Mouse (Mus musculus) ES-E14 (cell line): ENCODE results near the gene Smpx. TPM values are rescaled to one million over a fixed set of nuclear protein-coding genes. Genes with fewer than 3 reads are reported as not detected.

ENCODE experiments used
- DNase-seq: peaks from one replicate; pipeline ENCODE4 v3.0.0-alpha.2; 2013; ENCODE audit warnings: low read depth, low spot score
- H3K27ac ChIP-seq: 2 replicates; pipeline ENCODE4 v1.5.1; 2012; ENCODE audit warnings: low read depth, mild to moderate bottlenecking, low read length, moderate library complexity, mixed read lengths; ENCODE audit not compliant: poor library complexity, insufficient read depth, severe bottlenecking
- H3K36me3 ChIP-seq: 2 replicates; pipeline ENCODE4 v1.6.1; 2012; ENCODE audit warnings: mild to moderate bottlenecking, low read length, moderate library complexity, mixed read lengths; ENCODE audit not compliant: control insufficient read depth, poor library complexity, insufficient read depth, severe bottlenecking
- H3K4me1 ChIP-seq, 2 experiments: fragments of 150-350 bp in 1 of 2; sonication (generic) in 1 of 2; 2 replicates each; pipeline ENCODE4 v1.6.1; 2012; ENCODE audit warnings: low read length in 2 of 2, mild to moderate bottlenecking in 1 of 2, mixed read lengths in 1 of 2; ENCODE audit not compliant: control insufficient read depth in 2 of 2, insufficient read depth in 2 of 2, poor library complexity in 1 of 2
- H3K4me3 ChIP-seq, 2 experiments: fragments of 150-350 bp in 1 of 2; sonication (generic) in 1 of 2; 2 replicates each; pipeline ENCODE4 v1.5.1; 2012; ENCODE audit warnings: low read length in 2 of 2, low read depth in 1 of 2, mild to moderate bottlenecking in 1 of 2, mixed read lengths in 1 of 2; ENCODE audit not compliant: insufficient read depth in 1 of 2, poor library complexity in 1 of 2, severe bottlenecking in 1 of 2
- H3K9ac ChIP-seq: 2 replicates; pipeline ENCODE4 v1.6.1; 2012; ENCODE audit warnings: low read depth, mild to moderate bottlenecking, low read length, mixed read lengths; ENCODE audit not compliant: poor library complexity, insufficient read depth, severe bottlenecking
- H3K9me3 ChIP-seq: fragments of 150-350 bp; sonication (generic); 2 replicates; pipeline ENCODE4 v1.6.1; 2012; ENCODE audit warnings: low read depth, mild to moderate bottlenecking, low read length; ENCODE audit not compliant: control insufficient read depth, insufficient read depth
- CHD2 ChIP-seq: IDR thresholded peaks from 2 replicates; pipeline ENCODE4 v1.6.1; 2014; ENCODE audit warnings: mild to moderate bottlenecking, low read depth, low read length, inconsistent platforms
- HCFC1 ChIP-seq: IDR thresholded peaks from 2 replicates; pipeline ENCODE4 v1.6.1; 2012; ENCODE audit warnings: low read length, inconsistent platforms, borderline replicate concordance; ENCODE audit not compliant: insufficient read depth
- MAFK ChIP-seq: IDR thresholded peaks from 2 replicates; pipeline ENCODE4 v1.6.1; 2014; ENCODE audit warnings: mild to moderate bottlenecking, low read depth, low read length, inconsistent platforms; ENCODE audit not compliant: insufficient read depth
- ZC3H11A ChIP-seq: IDR thresholded peaks from 2 replicates; pipeline ENCODE4 v1.6.1; 2012; ENCODE audit warnings: low read depth, mild to moderate bottlenecking, inconsistent platforms, low read length, borderline replicate concordance
- ZNF384 ChIP-seq: IDR thresholded peaks from 2 replicates; pipeline ENCODE4 v1.6.1; 2012; ENCODE audit warnings: low read depth, low read length, inconsistent platforms
- in situ Hi-C, 2 experiments: fragments of 600-800 bp; cut with MboI; formaldehyde crosslinking; loops; one replicate each; pipeline ENCODE4 v1.15.1; 2025; ENCODE audit warnings: low sequenced_read_pairs in 2 of 2, inconsistent platforms in 1 of 2; ENCODE audit not compliant: unreplicated experiment in 2 of 2
- total RNA-seq: library from RNA; depleted of rRNA; stranded (reverse); fragments of 300-350 nt; gene quantifications from 2 replicates; pipeline ENCODE4 v1.2.3, GENCODE M21; 2012

Smpx gene
- total RNA-seq, 1 experiment: not detected

DNA sequence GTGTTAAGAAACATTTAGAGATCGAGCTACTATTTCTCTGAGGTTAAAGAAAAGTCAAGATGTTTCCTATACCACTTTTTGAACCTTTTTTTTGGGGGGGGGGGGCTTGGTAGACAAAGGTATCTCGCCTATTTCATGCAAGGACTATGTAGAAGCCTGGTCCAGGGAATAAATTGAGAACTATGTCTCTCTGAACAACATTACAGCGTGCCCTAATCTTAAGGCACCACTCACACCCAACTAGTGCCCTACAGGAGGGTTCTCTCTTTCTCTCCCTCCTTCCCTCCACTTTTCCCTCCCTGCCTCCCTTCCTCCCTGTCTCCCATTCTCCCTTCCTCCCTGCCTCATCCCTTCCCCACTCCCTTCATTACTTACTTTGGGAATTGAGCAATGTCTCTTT, 33.6 kb downstream of the Smpx start:
- DNase-seq: no peak
- Histone ChIP-seq H3K27ac (no peak overlapping the region), H3K4me1 (no peaks in the 10 kb centered on the region), H3K9me3 (no peaks in the 10 kb centered on the region), H3K9ac (no peak overlapping the region), H3K36me3 (no peaks in the 10 kb centered on the region), H3K4me3 (no peak overlapping the region)
- in situ Hi-C loops: loop anchor here in 1 of 2 experiments (25.0 kb wide), 1 partner anchor 1205 kb away; no protein-coding TSS in a partner anchor
- TF ChIP-seq CHD2 (no peak), MAFK (no peak), ZNF384 (no peak), ZC3H11A (no peak), HCFC1 (no peak)

DNA sequence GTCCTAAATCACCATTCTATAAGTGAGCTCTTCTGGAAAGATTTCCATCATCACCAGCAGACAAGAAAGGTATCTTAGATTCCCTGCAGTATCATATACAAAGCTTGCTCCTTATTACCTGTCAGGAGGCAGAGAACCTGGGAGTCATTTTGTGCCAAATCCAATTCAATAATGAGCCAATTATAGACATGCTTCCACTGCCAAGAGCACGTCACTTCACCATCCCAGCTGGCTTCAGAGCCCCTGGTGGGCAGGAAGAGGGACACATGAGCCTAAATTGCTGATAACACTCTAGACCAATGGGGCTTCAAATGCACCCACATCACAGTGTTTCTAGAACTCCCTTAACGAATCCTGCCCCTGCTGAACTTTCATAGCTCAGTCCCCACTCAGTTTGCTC, 35.1 kb downstream of the Smpx start:
- no peak overlapping the region for H3K27ac ChIP-seq
- H3K4me1 ChIP-seq: no peaks in the 10 kb centered on the region
- in situ Hi-C loops: loop anchor here in 1 of 2 experiments (25.0 kb wide), 1 partner anchor 1203 kb away; no protein-coding TSS in a partner anchor
- TF ChIP-seq MAFK (no peak), HCFC1 (no peak), ZC3H11A (no peak), ZNF384 (no peak), CHD2 (no peak)
- no peak overlapping the region for H3K4me3 ChIP-seq
- H3K36me3 ChIP-seq: no peaks in the 10 kb centered on the region
- DNase-seq: no peak
- H3K9me3 ChIP-seq: no peaks in the 10 kb centered on the region
- no peak overlapping the region for H3K9ac ChIP-seq

DNA sequence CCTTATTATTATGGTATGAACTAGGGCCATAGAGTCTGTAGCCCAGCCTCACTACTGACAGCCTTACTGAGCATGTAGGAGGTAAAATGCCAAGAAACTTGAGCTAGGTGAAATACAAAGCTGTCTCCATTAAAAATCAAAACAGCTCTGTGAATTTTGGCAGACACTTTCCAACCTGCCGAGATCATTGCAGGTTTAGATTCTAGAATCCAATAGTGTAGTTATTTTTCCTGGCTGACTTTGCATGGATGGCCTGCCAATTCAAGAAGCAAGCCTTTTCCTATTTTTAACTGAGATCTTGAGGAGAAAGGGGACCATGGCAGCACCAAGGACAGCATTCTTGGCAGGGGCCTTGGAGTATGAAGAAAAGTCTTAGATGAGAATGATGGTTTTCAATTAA, 35.6 kb downstream of the Smpx start:
- no peak for DNase-seq
- H3K4me3 ChIP-seq: no peak overlapping the region
- TF ChIP-seq CHD2: no peak
- no peak for TF ChIP-seq ZC3H11A
- TF ChIP-seq MAFK: no peak
- no peak for TF ChIP-seq HCFC1
- no peak for TF ChIP-seq ZNF384
- H3K27ac ChIP-seq: no peak overlapping the region
- no peaks in the 10 kb centered on the region for H3K9me3 ChIP-seq
- no peaks in the 10 kb centered on the region for H3K4me1 ChIP-seq
- H3K9ac ChIP-seq: no peak overlapping the region
- in situ Hi-C loops: loop anchor here in 1 of 2 experiments (25.0 kb wide), 1 partner anchor 1203 kb away; no protein-coding TSS in a partner anchor
- H3K36me3 ChIP-seq: no peaks in the 10 kb centered on the region

DNA sequence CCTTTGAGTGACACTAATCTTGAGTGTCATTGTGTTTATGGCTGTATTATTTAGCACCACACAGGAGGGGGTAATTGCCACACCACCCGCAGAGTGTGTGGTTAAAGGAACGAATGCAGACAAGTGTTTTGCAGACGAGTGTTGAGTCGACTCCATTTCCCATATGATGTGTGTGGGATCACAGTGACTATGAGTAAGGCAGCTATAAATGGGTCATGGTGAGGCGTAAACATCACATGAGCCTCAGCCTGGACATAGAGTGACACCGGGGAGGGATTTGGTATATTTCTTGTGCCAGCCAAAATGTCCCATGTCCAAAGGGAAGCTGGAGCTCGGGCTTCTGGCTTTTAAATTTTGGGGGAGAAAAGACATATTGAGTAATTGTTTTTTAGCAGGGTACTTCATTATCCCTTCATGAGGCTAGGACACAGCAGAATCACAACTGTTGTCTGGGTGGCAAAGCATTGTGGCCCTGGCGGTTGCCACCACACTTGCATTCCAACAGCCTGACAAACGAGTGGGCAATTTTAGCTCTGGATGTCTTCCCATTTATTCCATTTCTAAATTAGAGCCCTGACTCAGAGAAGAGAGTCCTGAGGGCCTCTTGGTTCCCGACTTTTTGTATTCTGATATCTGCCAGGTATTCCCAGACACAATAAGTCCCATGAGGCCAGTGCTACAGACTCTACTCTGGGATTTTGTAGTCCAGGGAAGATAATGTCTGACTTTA, 49.3 kb downstream of the Smpx start:
- no peak overlapping the region for H3K9ac ChIP-seq
- no peaks in the 10 kb centered on the region for H3K4me1 ChIP-seq
- H3K36me3 ChIP-seq: no peaks in the 10 kb centered on the region
- DNase-seq: no peak
- in situ Hi-C loops: loop anchor here in 1 of 2 experiments (25.0 kb wide), 1 partner anchor 1189 kb away; no protein-coding TSS in a partner anchor
- no peak overlapping the region for H3K27ac ChIP-seq
- TF ChIP-seq CHD2 (no peak), ZC3H11A (no peak), ZNF384 (no peak), MAFK (no peak), HCFC1 (no peak)
- no peaks in the 10 kb centered on the region for H3K9me3 ChIP-seq
- H3K4me3 ChIP-seq: no peak overlapping the region

DNA sequence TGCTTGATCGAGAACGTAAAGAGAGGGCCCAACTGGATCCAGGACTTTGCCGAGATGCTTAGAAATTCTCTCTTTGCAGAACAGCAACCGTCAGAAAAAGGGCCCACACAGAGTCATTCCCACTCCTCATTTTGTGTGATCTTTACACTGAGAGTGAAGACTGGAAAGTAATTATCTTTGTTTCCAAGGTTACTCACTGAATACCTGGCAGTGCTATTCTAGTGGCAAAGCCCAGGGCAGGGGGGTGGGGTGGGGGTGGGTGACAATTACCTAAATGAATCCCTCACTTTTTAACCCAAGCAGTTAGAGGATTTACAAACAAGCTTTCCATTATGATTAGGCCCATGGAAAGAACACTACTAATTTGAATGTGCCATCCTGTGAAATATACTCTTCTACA, 55.8 kb downstream of the Smpx start:
- no peak overlapping the region for H3K27ac ChIP-seq
- H3K4me3 ChIP-seq: no peak overlapping the region
- in situ Hi-C loops: no loop called here
- no peaks in the 10 kb centered on the region for H3K4me1 ChIP-seq
- no peak overlapping the region for H3K9ac ChIP-seq
- H3K9me3 ChIP-seq: no peaks in the 10 kb centered on the region
- H3K36me3 ChIP-seq: no peaks in the 10 kb centered on the region
- no peak for DNase-seq
- TF ChIP-seq MAFK (no peak), HCFC1 (no peak), ZC3H11A (no peak), CHD2 (no peak), ZNF384 (no peak)
